Mouse (Mus musculus): ENCODE data around the gene Sdk2.

- no peak for TF ChIP-seq CTCF (IDR thresholded peaks at IDR 0.05; ENCODE audit: insufficient read depth, low read length)
- TF ChIP-seq POLR2A (IDR thresholded peaks at IDR 0.05; ENCODE audit: borderline replicate concordance, extremely low read depth, low read depth, low read length) = peak; percentile 16; the same call in 1 of the 2 replicates
These were observed 333.0 kb downstream of the Sdk2 start for GRCm38 (mm10) chr11:113733631-113734364.

All from lung, adult 2 months (tissue).